Mouse (Mus musculus): ENCODE results near the gene Rhpn2.

DNA sequence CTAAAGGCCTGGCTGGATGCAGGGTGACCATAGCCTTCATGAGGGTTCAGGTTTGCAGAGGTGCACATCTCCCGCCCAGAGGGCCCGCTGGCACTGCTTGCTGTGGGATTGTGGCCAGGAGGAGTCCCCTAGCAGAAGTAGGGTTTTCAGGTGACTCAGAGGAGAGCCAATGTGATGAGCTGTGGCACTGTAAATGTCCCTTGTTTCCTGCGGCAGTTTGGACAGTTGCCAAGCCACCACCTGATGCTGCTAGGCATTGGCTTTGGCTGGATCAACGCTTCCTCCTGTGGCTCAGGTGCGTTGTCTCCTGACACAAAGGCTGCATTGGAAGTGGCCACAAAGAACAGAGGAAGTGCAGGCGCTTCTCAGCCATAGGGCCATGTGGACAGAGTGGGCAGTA lies 7.3 kb downstream of the Rhpn2 start:
- no peak for TF ChIP-seq CHD2 (IDR thresholded peaks at IDR 0.05; ENCODE audit: low read depth, low read length)
- TF ChIP-seq ZC3H11A (IDR thresholded peaks at IDR 0.05; ENCODE audit: borderline replicate concordance, low read depth, low read length) = no peak
- TF ChIP-seq HCFC1 (IDR thresholded peaks at IDR 0.05; ENCODE audit: borderline replicate concordance, insufficient read depth, low read length) = no peak

Measured in ES-E14 (cell line).